Mouse (Mus musculus) neural tube, embryonic 11.5 days (tissue): ENCODE data around the gene Ndufaf2. TPM values are rescaled to one million over a fixed set of nuclear protein-coding genes. Genes with fewer than 3 reads are reported as not detected.

Experiments
- ATAC-seq: fragments of 200-750 bp; cut with Nextera tagmentation; 2 replicates; pipeline ENCODE4 v1.8.0; 2017; ENCODE audit warnings: moderate number of reproducible peaks, mild to moderate bottlenecking, moderate TSS enrichment, moderate library complexity; ENCODE audit not compliant: insufficient read depth, low FRiP score, low TSS enrichment
- DNase-seq: peaks from one replicate; pipeline ENCODE4 v3.0.0-alpha.2; 2015; ENCODE audit warnings: low spot score
- H3K27ac ChIP-seq: fragments of 300-500 bp; sonication (generic); 2 replicates; pipeline ENCODE4 v1.5.1; 2014; ENCODE audit warnings: low read depth, mild to moderate bottlenecking, low read length
- H3K27me3 ChIP-seq: fragments of 300-500 bp; sonication (generic); 2 replicates; pipeline ENCODE4 v1.6.1; 2014; ENCODE audit warnings: mild to moderate bottlenecking, low read length, mixed read lengths; ENCODE audit not compliant: control insufficient read depth, insufficient read depth
- H3K36me3 ChIP-seq: fragments of 300-500 bp; sonication (generic); 2 replicates; pipeline ENCODE4 v1.6.1; 2014; ENCODE audit warnings: mild to moderate bottlenecking, low read length, moderate library complexity, mixed read lengths; ENCODE audit not compliant: control insufficient read depth, insufficient read depth
- H3K4me1 ChIP-seq: fragments of 300-500 bp; sonication (generic); 2 replicates; pipeline ENCODE4 v1.6.1; 2014; ENCODE audit warnings: low read length, mixed read lengths; ENCODE audit not compliant: control insufficient read depth, insufficient read depth
- H3K4me2 ChIP-seq: fragments of 300-500 bp; sonication (generic); 2 replicates; pipeline ENCODE4 v1.6.1; 2014; ENCODE audit warnings: low read depth, mild to moderate bottlenecking, moderate library complexity
- H3K4me3 ChIP-seq: fragments of 300-500 bp; sonication (generic); 2 replicates; pipeline ENCODE4 v1.5.1; 2014; ENCODE audit warnings: low read depth, low read length
- H3K9ac ChIP-seq: fragments of 300-500 bp; sonication (generic); 2 replicates; pipeline ENCODE4 v1.6.1; 2014; ENCODE audit warnings: mild to moderate bottlenecking, low read length
- H3K9me3 ChIP-seq: fragments of 300-500 bp; sonication (generic); 2 replicates; pipeline ENCODE4 v1.6.1; 2016; ENCODE audit warnings: low read length; ENCODE audit not compliant: control insufficient read depth
- WGBS: fragments of 180-500 bp; shearing (Covaris S2); extraction: QIAGEN DNeasy Blood & Tissue Kit; methylation state at CpG from one replicate; pipeline ENCODE4 v1.1.7; 2014; 5-methylcytosine and 5-hydroxymethylcytosine counted together
- polyA plus RNA-seq: library from polyadenylated mRNA; unstranded; fragments of >200 nt; fragmentation: Nextera tagmentation; extraction: Ambion mirVana; gene quantifications from 2 replicates; pipeline ENCODE4 v1.2.1, GENCODE M21; 2014

Ndufaf2 gene
- polyA plus RNA-seq, 1 experiment from 2014 or later, result 84.4 TPM

- H3K4me1 ChIP-seq, result no peaks in the 10 kb centered on the region
- no peak overlapping the region for H3K27ac ChIP-seq
- no peaks in the 10 kb centered on the region for H3K27me3 ChIP-seq
- ATAC-seq, result no peak
- H3K9ac ChIP-seq, result no peak overlapping the region
- no peaks in the 10 kb centered on the region for H3K9me3 ChIP-seq
- no peak overlapping the region for H3K4me2 ChIP-seq
- DNase-seq, result no peak
- H3K4me3 ChIP-seq, result no peak overlapping the region
- H3K36me3 ChIP-seq, result no peaks in the 10 kb centered on the region
- WGBS, result 77% methylated on average over 11 of the region's 11 CpGs
Measured at GRCm38 (mm10) chr13:107970422-107971142, 187.8 kb downstream of the Ndufaf2 start.

DNA sequence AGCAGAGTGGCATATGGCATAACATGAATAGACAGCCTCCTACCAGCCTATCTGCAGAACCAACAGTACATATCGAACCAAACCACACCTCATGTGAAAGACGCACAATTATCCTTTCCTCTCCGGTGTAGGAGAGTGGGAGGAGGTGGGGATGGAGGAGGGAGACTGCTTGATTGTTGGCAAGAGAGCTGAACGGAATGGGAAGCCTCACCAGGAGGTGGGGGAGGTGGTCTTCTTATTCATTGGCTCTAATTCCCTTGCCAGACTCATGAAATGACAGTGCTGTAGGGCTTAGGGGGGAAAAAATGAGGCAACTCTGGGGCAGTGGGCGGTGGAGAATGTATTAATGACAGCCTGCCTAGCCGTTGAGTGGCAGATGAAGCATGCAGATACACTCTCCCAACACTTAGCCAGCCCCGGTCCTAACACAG lies 188.4 kb downstream of the Ndufaf2 start:
- Histone ChIP-seq H3K9me3 (no peaks in the 10 kb centered on the region), H3K4me3 (no peak overlapping the region), H3K4me2 (no peak overlapping the region), H3K27ac (no peak overlapping the region), H3K36me3 (no peaks in the 10 kb centered on the region), H3K9ac (no peak overlapping the region), H3K4me1 (no peaks in the 10 kb centered on the region), H3K27me3 (no peaks in the 10 kb centered on the region)
- no peak for DNase-seq
- WGBS, result 26% methylated on average over 7 of the region's 7 CpGs
- no peak for ATAC-seq

GRCm38 (mm10) chr13:107964616-107965015 lies 193.8 kb downstream of the Ndufaf2 start:
- ATAC-seq (no peak), DNase-seq (no peak)
- Histone ChIP-seq H3K4me2 (no peak overlapping the region), H3K9ac (no peak overlapping the region), H3K4me1 (peaks cover 5% of the 10 kb centered on the region), H3K4me3 (no peak overlapping the region), H3K27ac (no peak overlapping the region), H3K36me3 (no peaks in the 10 kb centered on the region), H3K9me3 (no peaks in the 10 kb centered on the region), H3K27me3 (no peaks in the 10 kb centered on the region)
- 80% methylated on average over 7 of the region's 7 CpGs for whole genome bisulfite sequencing

DNA sequence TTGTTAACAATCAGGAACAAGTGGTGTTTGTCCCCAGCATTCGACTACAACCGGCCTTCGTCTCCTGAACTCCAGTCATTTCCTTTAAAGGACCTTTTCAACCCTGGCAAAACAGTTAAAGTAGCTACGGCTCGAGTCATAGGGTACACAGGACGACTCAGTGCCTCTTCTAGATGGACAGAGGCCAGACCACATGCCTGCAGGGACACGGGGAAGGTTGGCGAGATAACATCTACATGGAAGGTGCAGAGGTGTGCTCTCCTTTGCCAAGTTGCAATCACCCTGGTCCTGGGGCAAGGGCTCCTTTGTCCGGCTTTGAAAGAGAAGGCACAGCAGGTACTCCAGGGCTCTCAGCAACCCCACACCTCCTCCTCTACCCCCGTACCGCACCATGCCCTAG lies 195.0 kb downstream of the Ndufaf2 start:
- Histone ChIP-seq H3K9ac (no peak overlapping the region), H3K27ac (no peak overlapping the region)

GRCm38 (mm10) chr13:107962741-107963140 lies 195.7 kb downstream of the Ndufaf2 start:
- no peaks in the 10 kb centered on the region for H3K27me3 ChIP-seq
- no peak overlapping the region for H3K4me2 ChIP-seq
- 68% methylated on average over 4 of the region's 4 CpGs for WGBS
- no peak for DNase-seq
- H3K36me3 ChIP-seq, result no peaks in the 10 kb centered on the region
- no peak overlapping the region for H3K4me3 ChIP-seq
- no peaks in the 10 kb centered on the region for H3K9me3 ChIP-seq
- no peak overlapping the region for H3K27ac ChIP-seq
- H3K9ac ChIP-seq, result no peak overlapping the region
- H3K4me1 ChIP-seq, result peaks cover 5% of the 10 kb centered on the region
- ATAC-seq, result no peak

More for the DNA sequence above, 195.0 kb downstream of the Ndufaf2 start:
- 51% methylated on average over 11 of the region's 11 CpGs for WGBS
- Histone ChIP-seq H3K4me1 (peaks cover 5% of the 10 kb centered on the region), H3K36me3 (no peaks in the 10 kb centered on the region), H3K27me3 (no peaks in the 10 kb centered on the region), H3K4me3 (no peak overlapping the region), H3K4me2 (no peak overlapping the region), H3K9me3 (no peaks in the 10 kb centered on the region)
- no peak for DNase-seq
- no peak for ATAC-seq

- H3K4me1 ChIP-seq, result peaks cover 5% of the 10 kb centered on the region
- ATAC-seq (no peak), DNase-seq (no peak)
- WGBS, result 60% methylated on average over 4 of the region's 4 CpGs
- H3K27ac ChIP-seq, result no peak overlapping the region
- H3K9ac ChIP-seq, result no peak overlapping the region
- no peaks in the 10 kb centered on the region for H3K36me3 ChIP-seq
- H3K9me3 ChIP-seq, result no peaks in the 10 kb centered on the region
- no peak overlapping the region for H3K4me3 ChIP-seq
- H3K4me2 ChIP-seq, result no peak overlapping the region
- H3K27me3 ChIP-seq, result no peaks in the 10 kb centered on the region
Measured at GRCm38 (mm10) chr13:107961972-107962371, 196.5 kb downstream of the Ndufaf2 start.

DNA sequence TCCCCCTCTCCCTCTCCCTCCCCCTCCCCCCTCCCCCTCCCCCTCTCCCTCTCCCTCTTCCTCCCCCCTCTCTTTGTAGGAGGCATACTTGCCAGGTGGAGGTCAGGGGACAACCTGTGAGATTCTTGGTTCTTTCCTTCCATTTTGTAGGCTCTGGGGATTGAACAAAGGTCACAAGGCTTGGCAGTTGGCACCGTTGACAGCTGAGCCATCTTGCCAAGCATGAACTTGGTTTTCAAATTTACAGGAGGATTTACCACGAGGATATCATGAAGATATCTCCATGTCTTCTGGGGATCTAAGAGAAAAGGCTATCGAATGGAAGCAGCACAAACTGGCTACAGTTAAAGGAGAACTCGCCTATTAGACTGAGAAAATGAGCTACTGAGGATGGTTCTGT lies 196.9 kb downstream of the Ndufaf2 start:
- Histone ChIP-seq H3K9ac (no peak overlapping the region), H3K27ac (no peak overlapping the region), H3K9me3 (no peaks in the 10 kb centered on the region), H3K4me2 (no peak overlapping the region), H3K4me1 (peaks cover 5% of the 10 kb centered on the region), H3K36me3 (no peaks in the 10 kb centered on the region), H3K27me3 (no peaks in the 10 kb centered on the region), H3K4me3 (no peak overlapping the region)
- 83% methylated on average over 4 of the region's 4 CpGs for WGBS
- DNase-seq (no peak), ATAC-seq (no peak)

DNA sequence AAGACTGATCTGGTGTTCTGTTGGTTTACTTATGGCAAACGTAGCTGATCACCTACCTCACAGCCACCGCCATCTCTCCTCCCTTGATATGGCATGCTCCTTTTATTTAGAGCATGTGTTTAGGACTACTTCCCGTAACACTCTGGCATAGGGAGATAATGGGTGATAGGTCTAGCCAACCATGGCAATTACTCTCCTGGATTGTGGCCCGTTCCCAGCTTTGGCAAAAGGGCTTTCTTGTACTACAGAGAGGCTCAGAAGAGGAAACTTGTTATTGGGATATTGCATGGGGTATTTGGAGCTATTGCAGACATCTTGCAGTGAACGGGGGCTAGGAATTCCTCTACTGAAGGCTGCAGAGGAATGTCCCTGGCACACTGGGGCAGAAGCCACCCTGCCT lies 197.9 kb downstream of the Ndufaf2 start:
- peaks cover 7% of the 10 kb centered on the region for H3K4me1 ChIP-seq
- no peaks in the 10 kb centered on the region for H3K36me3 ChIP-seq
- DNase-seq (no peak), ATAC-seq (no peak)
- WGBS, result 92% methylated on average over 5 of the region's 5 CpGs
- H3K27me3 ChIP-seq, result no peaks in the 10 kb centered on the region
- H3K4me3 ChIP-seq, result no peak overlapping the region
- H3K27ac ChIP-seq, result no peak overlapping the region
- H3K4me2 ChIP-seq, result no peak overlapping the region
- H3K9me3 ChIP-seq, result no peaks in the 10 kb centered on the region
- no peak overlapping the region for H3K9ac ChIP-seq

DNA sequence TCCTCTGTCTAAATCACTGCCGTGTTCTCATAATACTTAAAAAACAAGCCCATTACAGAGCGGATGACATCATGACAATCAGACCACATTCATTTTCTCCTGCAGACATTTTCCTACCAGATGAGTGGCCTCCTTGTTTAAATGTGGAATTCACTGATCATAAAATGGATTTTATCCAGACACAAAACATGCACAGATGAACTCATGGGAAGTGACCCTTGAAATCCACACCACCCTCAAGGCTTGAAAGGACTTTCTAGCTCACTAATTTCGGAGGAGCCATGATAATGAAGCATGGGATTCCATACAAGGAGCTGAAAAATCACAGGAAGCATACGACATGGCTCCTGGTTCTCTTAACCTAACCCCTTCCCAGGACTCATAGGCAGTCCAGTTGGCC lies 198.5 kb downstream of the Ndufaf2 start:
- ATAC-seq (no peak), DNase-seq (no peak)
- no peak overlapping the region for H3K4me2 ChIP-seq
- no peak overlapping the region for H3K27ac ChIP-seq
- H3K36me3 ChIP-seq, result no peaks in the 10 kb centered on the region
- no peaks in the 10 kb centered on the region for H3K27me3 ChIP-seq
- no peaks in the 10 kb centered on the region for H3K9me3 ChIP-seq
- WGBS, result 73% methylated on average over 4 of the region's 4 CpGs
- peaks cover 7% of the 10 kb centered on the region for H3K4me1 ChIP-seq
- H3K9ac ChIP-seq, result no peak overlapping the region
- no peak overlapping the region for H3K4me3 ChIP-seq
